Mouse (Mus musculus) layer of hippocampus, adult 2 months (tissue): ENCODE measurements around the gene Spryd7. TPM values are rescaled to one million over a fixed set of nuclear protein-coding genes. Genes with fewer than 3 reads are reported as not detected.
A peak's percentile ranks its signal among the peaks of the same experiment; 100 is the strongest.
"Not testable (repeated sequence)": the region's sequence is repeated elsewhere in the genome, so short reads cannot be mapped to it uniquely, and the experiment has no call there.

ENCODE experiments used
- DNase-seq, 2 experiments: peaks; one replicate each; pipeline ENCODE4 v3.0.0; 2022; ENCODE audit warnings: low spot score in 2 of 2
- H3K27ac ChIP-seq: fragments of 200-600 bp; 2 replicates; pipeline ENCODE4 v1.8.1; 2022
- H3K4me3 ChIP-seq: fragments of 200-600 bp; 2 replicates; pipeline ENCODE4 v1.8.1; 2022; ENCODE audit warnings: mild to moderate bottlenecking
- CTCF ChIP-seq: fragments of 200-600 bp; conservative IDR thresholded peaks from 2 replicates; pipeline ENCODE4 v1.8.1; 2022; ENCODE audit warnings: antibody characterized with exemption, mild to moderate bottlenecking, moderate library complexity
- long read RNA-seq, 2 experiments: library from polyadenylated mRNA; stranded (forward); transcript quantifications; one replicate each; pipeline ENCODE4 v2.0.0; 2021; ENCODE audit warnings: borderline mapping rate in 2 of 2
- total RNA-seq, 2 experiments: library from RNA; stranded (reverse); gene quantifications; 2 replicates each; pipeline ENCODE4 v1.2.3; 2021

The Spryd7 gene
- total RNA-seq: 10 to 100 TPM; 46.1 to 46.8 TPM
- long read RNA-seq, experiment 1, full-length matches to known transcripts: 29 of 40 reads
- long read RNA-seq, experiment 1, partial matches to known transcripts: 9 of 40 reads
- long read RNA-seq, experiment 1, other reads (novel, unspliced or antisense): 2 of 40 reads
- long read RNA-seq, experiment 2, full-length matches to known transcripts: 41 of 57 reads
- long read RNA-seq, experiment 2, partial matches to known transcripts: 14 of 57 reads
- long read RNA-seq, experiment 2, other reads (novel, unspliced or antisense): 2 of 57 reads

- TF ChIP-seq CTCF: no peak
- Histone ChIP-seq H3K27ac (peak within 1 kb of the TSS; percentile 86), H3K4me3 (peak within 1 kb of the TSS; percentile 88)
- peak; percentile 98 for DNase-seq
These were observed at the start of gene Spryd7 for GRCm38 (mm10) chr14:61556289-61557147. Gene Spryd7 (minus strand): TSS chr14:61556886.

DNA sequence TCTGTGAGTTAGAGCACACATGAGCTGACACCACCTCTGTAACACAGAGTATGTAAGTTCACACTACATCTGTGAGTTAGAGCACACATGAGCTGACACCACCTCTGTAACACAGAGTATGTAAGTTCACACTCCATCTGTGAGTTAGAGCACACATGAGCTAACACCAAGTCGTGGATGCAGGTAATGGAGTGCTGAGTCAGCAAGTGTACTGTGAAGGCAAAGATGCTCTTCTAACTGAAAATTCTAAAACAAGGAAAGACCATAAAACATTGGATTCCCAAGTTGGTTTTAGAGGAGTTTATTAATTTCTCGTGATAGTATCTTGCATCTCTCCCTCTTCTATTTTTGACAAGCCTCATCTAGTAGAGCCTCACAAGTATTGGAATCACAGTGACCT, 49.4 kb upstream of the Spryd7 start:
- not testable (repeated sequence) for H3K27ac ChIP-seq, H3K4me3 ChIP-seq, DNase-seq

DNA sequence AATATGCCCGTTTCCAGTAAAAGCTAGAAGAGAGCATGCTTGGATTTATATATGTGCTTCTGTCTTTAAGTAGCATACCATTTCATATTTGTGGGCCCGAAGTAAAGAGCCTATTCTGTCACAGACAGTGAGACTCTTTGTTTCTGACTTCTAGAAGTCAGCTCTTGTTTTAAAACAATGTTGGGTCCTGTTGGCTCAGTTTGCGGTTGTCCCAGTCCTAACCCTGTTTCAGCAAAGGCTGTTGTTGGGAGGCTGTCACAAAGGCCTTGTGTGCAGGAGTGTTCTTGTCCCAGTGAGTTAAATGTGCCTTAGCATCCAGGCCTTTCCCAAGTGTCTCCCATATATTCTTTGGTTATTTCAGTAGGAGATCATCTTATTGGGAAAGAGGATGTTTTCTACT, 47.4 kb upstream of the Spryd7 start:
- Histone ChIP-seq H3K4me3 (no peak overlapping the region), H3K27ac (peak overlapping the region; percentile 92)
- TF ChIP-seq CTCF: no peak
- DNase-seq: peak in 1 of 2 experiments; percentile 9

- DNase-seq: peak in 1 of 2 experiments; percentile 22
These were observed 46.5 kb upstream of the Spryd7 start for GRCm38 (mm10) chr14:61603069-61603755.

GRCm38 (mm10) chr14:61601348-61601747, 44.7 kb upstream of the Spryd7 start:
- TF ChIP-seq CTCF: no peak
- no peak for DNase-seq
- Histone ChIP-seq H3K27ac (peak overlapping the region; percentile 92; the same call in 1 of the 2 replicates), H3K4me3 (peak overlapping the region; percentile 83; the same call in 1 of the 2 replicates)

More at GRCm38 (mm10) chr14:61603069-61603755, 46.5 kb upstream of the Spryd7 start:
- peak overlapping the region; percentile 92 for H3K27ac ChIP-seq
- TF ChIP-seq CTCF: no peak
- no peak overlapping the region for H3K4me3 ChIP-seq

- DNase-seq: peak; percentile 79 to 83
- Histone ChIP-seq H3K27ac (peak overlapping the region; percentile 92), H3K4me3 (peak overlapping the region; percentile 83)
- no peak for TF ChIP-seq CTCF
These were observed 42.5 kb upstream of the Spryd7 start for GRCm38 (mm10) chr14:61599057-61599806.

GRCm38 (mm10) chr14:61597968-61598367, 41.3 kb upstream of the Spryd7 start, which contains the start of gene Trim13:
Gene Trim13 (plus strand): TSS chr14:61598247.
- DNase-seq: no peak
- TF ChIP-seq CTCF: no peak
- peak within 1 kb of the TSS; percentile 83 for H3K4me3 ChIP-seq
- peak within 1 kb of the TSS; percentile 92 for H3K27ac ChIP-seq

GRCm38 (mm10) chr14:61596719-61597426, 40.2 kb upstream of the Spryd7 start:
- no peak for TF ChIP-seq CTCF

DNA sequence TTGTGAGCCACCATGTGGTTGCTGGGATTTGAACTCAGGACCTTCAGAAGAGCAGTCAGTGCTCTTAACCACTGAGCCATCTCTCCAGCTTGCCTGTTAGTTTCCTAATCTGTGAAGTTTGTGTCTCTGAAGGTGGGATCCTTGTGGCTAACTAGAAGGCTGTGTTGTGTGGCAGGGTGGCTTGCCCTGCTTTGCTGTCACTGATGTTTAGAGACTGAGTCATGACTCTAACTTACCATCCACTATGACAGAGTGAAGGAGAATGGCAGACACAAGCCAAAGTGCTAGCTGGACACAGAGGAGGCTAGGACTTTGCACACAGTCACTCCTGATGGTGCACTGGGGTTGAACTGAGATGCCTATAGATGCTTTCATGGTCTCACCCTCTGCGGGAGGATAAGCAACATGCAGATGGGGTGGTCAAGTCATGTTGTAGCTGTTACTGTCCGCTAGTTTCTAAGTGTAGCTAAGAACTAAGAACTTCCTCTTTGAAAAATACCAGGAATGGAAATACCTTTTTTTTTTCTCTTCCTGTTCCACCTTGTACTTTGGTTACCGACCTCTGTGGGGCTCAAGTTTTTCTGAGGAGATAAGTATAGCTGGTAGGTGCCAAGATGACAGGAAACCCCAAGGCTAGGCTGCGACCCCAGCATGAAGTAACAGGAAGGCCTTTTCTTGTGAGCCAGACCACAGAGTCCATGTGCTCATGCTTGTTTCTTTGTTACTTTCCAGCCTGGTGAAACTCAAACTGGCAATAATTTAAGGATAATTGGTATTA, 32.8 kb upstream of the Spryd7 start:
- no peak; the same call in 1 of the 2 replicates for TF ChIP-seq CTCF
- H3K27ac ChIP-seq: no peak overlapping the region
- DNase-seq: no peak
- no peak overlapping the region for H3K4me3 ChIP-seq

More at GRCm38 (mm10) chr14:61596719-61597426, 40.2 kb upstream of the Spryd7 start:
- Histone ChIP-seq H3K27ac (no peak overlapping the region), H3K4me3 (no peak overlapping the region)
- no peak for DNase-seq

- no peak for DNase-seq
- Histone ChIP-seq H3K4me3 (no peak overlapping the region), H3K27ac (no peak overlapping the region)
- no peak for TF ChIP-seq CTCF
These were observed 19.3 kb upstream of the Spryd7 start for GRCm38 (mm10) chr14:61575941-61576340.

- no peak for TF ChIP-seq CTCF
- no peak for DNase-seq
- H3K4me3 ChIP-seq: no peak overlapping the region
- no peak overlapping the region for H3K27ac ChIP-seq
These were observed 18.4 kb upstream of the Spryd7 start for GRCm38 (mm10) chr14:61575066-61575465.
